ENCODE assay signal across 25 mouse cellular contexts in genomic region chr6:5966806-5967445, GRCm38 (mm10).
A peak's percentile ranks its signal among the peaks of the same experiment; 100 is the strongest.
DNase-seq lines count a peak whose midpoint lies in the region; ATAC-seq and TF ChIP-seq lines count a peak whose summit lies in the region.
"Had no signal": no experiment of that assay in that cellular context is flagged by ENCODE, and none has a peak within 500 bp of the region (broad histone marks: within the 10 kb centered on the region; RNA-seq: fewer than 3 reads in every experiment).

No protein-coding gene starts in this region.

- DNase-seq in forebrain, postnatal 0 days: peak; percentile 27
- DNase-seq in limb, embryonic 10.5 days (ENCODE audit: low spot score): no peak
- no peak for DNase-seq in limb, embryonic 14.5 days (ENCODE audit: low spot score)
- no peak for DNase-seq in kidney, postnatal 4 days
- no peak for DNase-seq in testis, postnatal 10 days (ENCODE audit: low spot score)
- DNase-seq: adrenal gland, postnatal 25 days; gastrocnemius, postnatal 10 days; heart, postnatal 4 days; kidney, adult 9 months; kidney, postnatal 10 days; midbrain, embryonic 14.5 days; right cerebral cortex, adult 18-20 months; spleen, adult 18-20 months; thymus, adult 18-20 months; thymus, postnatal 25 days had no signal

- H3K36me3 ChIP-seq in forebrain, postnatal 0 days (ENCODE audit: insufficient read depth): no peaks in the 10 kb centered on the region
- H3K36me3 ChIP-seq in forebrain, embryonic 15.5 days: no peaks in the 10 kb centered on the region
- no peaks in the 10 kb centered on the region for H3K36me3 ChIP-seq in limb, embryonic 12.5 days
- H3K36me3 ChIP-seq in limb, embryonic 10.5 days: no peaks in the 10 kb centered on the region
- H3K36me3 ChIP-seq in embryonic facial prominence, embryonic 15.5 days: no peaks in the 10 kb centered on the region
- H3K36me3 ChIP-seq in limb, embryonic 14.5 days (ENCODE audit: control insufficient read depth, insufficient read depth, low read length): no peaks in the 10 kb centered on the region
- H3K36me3 ChIP-seq: heart, embryonic 12.5 days; lung, embryonic 15.5 days had no signal

- 65% methylated on average over 8 of the region's 8 CpGs for WGBS in forebrain, postnatal 0 days
- WGBS in forebrain, embryonic 15.5 days: 80% methylated on average over 8 of the region's 8 CpGs
- WGBS in limb, embryonic 12.5 days: 82% methylated on average over 8 of the region's 8 CpGs
- WGBS in limb, embryonic 10.5 days: 87% methylated on average over 8 of the region's 8 CpGs
- 58% methylated on average over 8 of the region's 8 CpGs for WGBS in embryonic facial prominence, embryonic 15.5 days
- 65% methylated on average over 8 of the region's 8 CpGs for WGBS in limb, embryonic 14.5 days

- no peaks in the 10 kb centered on the region for H3K4me1 ChIP-seq in forebrain, postnatal 0 days (ENCODE audit: insufficient read depth)
- H3K4me1 ChIP-seq in forebrain, embryonic 15.5 days: no peaks in the 10 kb centered on the region
- H3K4me1 ChIP-seq in limb, embryonic 12.5 days (replicated peaks): peaks cover 21% of the 10 kb centered on the region
- 0 out of 2 replicates have a peak, but pooled peaks cover 4% of the 10 kb centered on the region for H3K4me1 ChIP-seq in limb, embryonic 10.5 days
- H3K4me1 ChIP-seq in embryonic facial prominence, embryonic 15.5 days: no peaks in the 10 kb centered on the region
- H3K4me1 ChIP-seq in limb, embryonic 14.5 days (ENCODE audit: control insufficient read depth, insufficient read depth, low read length): peaks cover 18% of the 10 kb centered on the region
- H3K4me1 ChIP-seq: lung, embryonic 15.5 days had no signal

- no peak for TF ChIP-seq POLR2A in limb, embryonic 14.5 days (IDR thresholded peaks at IDR 0.05; ENCODE audit: borderline replicate concordance, extremely low read depth, insufficient read depth, insufficient read length)

- TF ChIP-seq CTCF in forebrain, postnatal 0 days (IDR thresholded peaks at IDR 0.05; ENCODE audit: low read depth): no peak

- peak; percentile 55; the same call in 1 of the 2 replicates for ATAC-seq in forebrain, postnatal 0 days
- ATAC-seq in forebrain, embryonic 15.5 days (replicated peaks): no peak
- no peak for ATAC-seq in limb, embryonic 12.5 days (ENCODE audit: insufficient number of reproducible peaks, insufficient read depth, low FRiP score, low TSS enrichment, low read depth)
- ATAC-seq in embryonic facial prominence, embryonic 15.5 days (ENCODE audit: insufficient number of reproducible peaks, low FRiP score, low TSS enrichment, low read depth): no peak
- no peak for ATAC-seq in limb, embryonic 14.5 days (ENCODE audit: low FRiP score, low read depth)
- ATAC-seq: intestine, postnatal 0 days; Patski had no signal

- no peaks in the 10 kb centered on the region for H3K27me3 ChIP-seq in forebrain, postnatal 0 days (ENCODE audit: insufficient read depth, low read length)
- no peaks in the 10 kb centered on the region for H3K27me3 ChIP-seq in forebrain, embryonic 15.5 days
- H3K27me3 ChIP-seq in limb, embryonic 12.5 days: no peaks in the 10 kb centered on the region; the same call in 1 of the 2 replicates
- no peaks in the 10 kb centered on the region for H3K27me3 ChIP-seq in limb, embryonic 10.5 days (ENCODE audit: low read depth, poor library complexity, severe bottlenecking)
- peaks cover 3% of the 10 kb centered on the region; the same call in 1 of the 2 replicates for H3K27me3 ChIP-seq in embryonic facial prominence, embryonic 15.5 days
- no peaks in the 10 kb centered on the region for H3K27me3 ChIP-seq in limb, embryonic 14.5 days (ENCODE audit: control insufficient read depth, insufficient read depth, low read length)
- H3K27me3 ChIP-seq: heart, embryonic 12.5 days; lung, embryonic 15.5 days had no signal

- H3K9me3 ChIP-seq in forebrain, postnatal 0 days (ENCODE audit: low read length): no peaks in the 10 kb centered on the region
- no peaks in the 10 kb centered on the region for H3K9me3 ChIP-seq in forebrain, embryonic 15.5 days
- H3K9me3 ChIP-seq in limb, embryonic 12.5 days: no peaks in the 10 kb centered on the region
- no peaks in the 10 kb centered on the region for H3K9me3 ChIP-seq in limb, embryonic 10.5 days (replicated peaks)
- no peaks in the 10 kb centered on the region for H3K9me3 ChIP-seq in embryonic facial prominence, embryonic 15.5 days (replicated peaks)
- H3K9me3 ChIP-seq in limb, embryonic 14.5 days (ENCODE audit: control insufficient read depth, low read length): no peaks in the 10 kb centered on the region
- H3K9me3 ChIP-seq: heart, embryonic 12.5 days; lung, embryonic 15.5 days had no signal

- H3K9ac ChIP-seq in forebrain, postnatal 0 days: no peak overlapping the region
- no peak overlapping the region for H3K9ac ChIP-seq in forebrain, embryonic 15.5 days (replicated peaks)
- no peak overlapping the region for H3K9ac ChIP-seq in limb, embryonic 12.5 days (replicated peaks)
- no peak overlapping the region for H3K9ac ChIP-seq in embryonic facial prominence, embryonic 15.5 days
- H3K9ac ChIP-seq in limb, embryonic 14.5 days (ENCODE audit: low read depth, low read length, severe bottlenecking): no peak overlapping the region
- H3K9ac ChIP-seq: heart, embryonic 12.5 days; hindbrain, embryonic 14.5 days; lung, embryonic 15.5 days had no signal

- no peak overlapping the region for H3K4me3 ChIP-seq in forebrain, postnatal 0 days (ENCODE audit: low read depth, low read length)
- H3K4me3 ChIP-seq in forebrain, embryonic 15.5 days: no peak overlapping the region
- no peak overlapping the region for H3K4me3 ChIP-seq in limb, embryonic 12.5 days (replicated peaks)
- no peak overlapping the region for H3K4me3 ChIP-seq in limb, embryonic 10.5 days
- H3K4me3 ChIP-seq in embryonic facial prominence, embryonic 15.5 days (replicated peaks): no peak overlapping the region
- no peak overlapping the region for H3K4me3 ChIP-seq in limb, embryonic 14.5 days (replicated peaks; ENCODE audit: low read length)
- H3K4me3 ChIP-seq: heart, embryonic 12.5 days; left cerebral cortex, adult 2 months; lung, embryonic 15.5 days had no signal

- no peak overlapping the region for H3K4me2 ChIP-seq in forebrain, postnatal 0 days (ENCODE audit: low read depth)
- no peak overlapping the region for H3K4me2 ChIP-seq in forebrain, embryonic 15.5 days (replicated peaks)
- no peak overlapping the region for H3K4me2 ChIP-seq in limb, embryonic 12.5 days
- H3K4me2 ChIP-seq in embryonic facial prominence, embryonic 15.5 days (replicated peaks): no peak overlapping the region
- H3K4me2 ChIP-seq in limb, embryonic 14.5 days (replicated peaks; ENCODE audit: low read depth, low read length, severe bottlenecking): no peak overlapping the region
- H3K4me2 ChIP-seq: heart, embryonic 12.5 days; hindbrain, embryonic 14.5 days; liver, embryonic 11.5 days; lung, embryonic 15.5 days had no signal

- no peak overlapping the region for H3K27ac ChIP-seq in forebrain, postnatal 0 days (ENCODE audit: low read depth, low read length)
- H3K27ac ChIP-seq in forebrain, embryonic 15.5 days (replicated peaks): no peak overlapping the region
- H3K27ac ChIP-seq in limb, embryonic 12.5 days: 0 out of 2 replicates have a peak overlapping the region, but pooled peaks have one; percentile 50
- H3K27ac ChIP-seq in limb, embryonic 10.5 days: no peak overlapping the region
- 0 out of 2 replicates have a peak overlapping the region, but pooled peaks have one; percentile 22 for H3K27ac ChIP-seq in embryonic facial prominence, embryonic 15.5 days (replicated peaks)
- H3K27ac ChIP-seq in limb, embryonic 14.5 days (replicated peaks; ENCODE audit: low read depth, low read length): 0 out of 2 replicates have a peak overlapping the region, but pooled peaks have one; percentile 13
- H3K27ac ChIP-seq: hindbrain, embryonic 14.5 days; left cerebral cortex, adult 2 months; lung, embryonic 15.5 days had no signal

Comparison
In these comparisons a context has a peak if more than half of its experiments do, and no peak if none do; other contexts are left out.
1. H3K27ac ChIP-seq: peak in limb, embryonic 12.5 days (single experiment), embryonic facial prominence, embryonic 15.5 days (single experiment) and limb, embryonic 14.5 days (single experiment); none in forebrain, postnatal 0 days (single experiment), forebrain, embryonic 15.5 days (single experiment) and limb, embryonic 10.5 days (single experiment).